7 mouse cellular contexts compared by ENCODE assay signal in genomic region chr5:92602691-92603690, GRCm38 (mm10). TPM values are rescaled to one million over a fixed set of nuclear protein-coding genes. Genes with fewer than 3 reads are reported as not detected.
DNase-seq lines count a peak whose midpoint lies in the region; ATAC-seq and TF ChIP-seq lines count a peak whose summit lies in the region.

Gene Stbd1 (plus strand): TSS chr5:92603041.

- no peaks in the 10 kb centered on the region for H3K36me3 ChIP-seq in ES-E14 (ENCODE audit: control insufficient read depth, insufficient read depth, low read length, poor library complexity, severe bottlenecking)
- no peaks in the 10 kb centered on the region for H3K36me3 ChIP-seq in forebrain, postnatal 0 days (ENCODE audit: insufficient read depth)
- no peaks in the 10 kb centered on the region for H3K36me3 ChIP-seq in hindbrain, embryonic 12.5 days
- no peaks in the 10 kb centered on the region for H3K36me3 ChIP-seq in limb, embryonic 12.5 days
- H3K36me3 ChIP-seq in midbrain, embryonic 12.5 days: no peaks in the 10 kb centered on the region

- no peak for TF ChIP-seq CTCF in forebrain, postnatal 0 days (IDR thresholded peaks at IDR 0.05; ENCODE audit: low read depth)

- DNase-seq in ES-E14 (ENCODE audit: low read depth, low spot score): peak; percentile 56
- DNase-seq in adrenal gland, postnatal 25 days: peak; percentile 85
- DNase-seq in forebrain, postnatal 0 days: peak; percentile 50
- peak; percentile 40 to 53 for DNase-seq in spleen, adult 18-20 months

- no peaks in the 10 kb centered on the region for H3K9me3 ChIP-seq in ES-E14 (ENCODE audit: control insufficient read depth, insufficient read depth, low read depth, low read length)
- no peaks in the 10 kb centered on the region for H3K9me3 ChIP-seq in forebrain, postnatal 0 days (ENCODE audit: low read length)
- no peaks in the 10 kb centered on the region for H3K9me3 ChIP-seq in hindbrain, embryonic 12.5 days (replicated peaks)
- H3K9me3 ChIP-seq in limb, embryonic 12.5 days: no peaks in the 10 kb centered on the region
- no peaks in the 10 kb centered on the region for H3K9me3 ChIP-seq in midbrain, embryonic 12.5 days

- 1% methylated on average over 68 of the region's 69 CpGs for WGBS in forebrain, postnatal 0 days
- WGBS in hindbrain, embryonic 12.5 days: under 1% methylated on average over 63 of the region's 69 CpGs
- WGBS in limb, embryonic 12.5 days: under 1% methylated on average over 67 of the region's 69 CpGs
- WGBS in midbrain, embryonic 12.5 days: under 1% methylated on average over 66 of the region's 69 CpGs

- no peak within 1 kb of the TSS for H3K27ac ChIP-seq in ES-E14 (ENCODE audit: insufficient read depth, low read depth, low read length, poor library complexity, severe bottlenecking)
- no peak within 1 kb of the TSS for H3K27ac ChIP-seq in forebrain, postnatal 0 days (ENCODE audit: low read depth, low read length)
- H3K27ac ChIP-seq in hindbrain, embryonic 12.5 days: no peak within 1 kb of the TSS
- peak within 1 kb of the TSS; percentile 37; the same call in 1 of the 2 replicates for H3K27ac ChIP-seq in limb, embryonic 12.5 days
- H3K27ac ChIP-seq in midbrain, embryonic 12.5 days (replicated peaks): no peak within 1 kb of the TSS

- peak within 1 kb of the TSS; percentile 91 to 93 for H3K4me3 ChIP-seq in ES-E14 (ENCODE audit: insufficient read depth in 1 of 2, low read depth in 1 of 2, low read length in 2 of 2, poor library complexity in 1 of 2, severe bottlenecking in 1 of 2)
- H3K4me3 ChIP-seq in forebrain, postnatal 0 days (ENCODE audit: low read depth, low read length): peak within 1 kb of the TSS; percentile 49
- H3K4me3 ChIP-seq in hindbrain, embryonic 12.5 days: peak within 1 kb of the TSS; percentile 65
- H3K4me3 ChIP-seq in limb, embryonic 12.5 days (replicated peaks): peak within 1 kb of the TSS; percentile 66
- H3K4me3 ChIP-seq in midbrain, embryonic 12.5 days: peak within 1 kb of the TSS; percentile 64

- peak; percentile 76 for ATAC-seq in forebrain, postnatal 0 days
- peak; percentile 94 for ATAC-seq in hindbrain, embryonic 12.5 days (ENCODE audit: low FRiP score)
- ATAC-seq in limb, embryonic 12.5 days (ENCODE audit: insufficient number of reproducible peaks, insufficient read depth, low FRiP score, low TSS enrichment, low read depth): peak; percentile 91
- ATAC-seq in midbrain, embryonic 12.5 days (ENCODE audit: low FRiP score, low read depth): peak; percentile 93

- peak within 1 kb of the TSS; percentile 85 for H3K9ac ChIP-seq in ES-E14 (ENCODE audit: insufficient read depth, low read depth, low read length, poor library complexity, severe bottlenecking)
- peak within 1 kb of the TSS; percentile 53 for H3K9ac ChIP-seq in forebrain, postnatal 0 days
- H3K9ac ChIP-seq in hindbrain, embryonic 12.5 days: peak within 1 kb of the TSS; percentile 67
- H3K9ac ChIP-seq in limb, embryonic 12.5 days (replicated peaks): peak within 1 kb of the TSS; percentile 73
- H3K9ac ChIP-seq in midbrain, embryonic 12.5 days (replicated peaks): peak within 1 kb of the TSS; percentile 61

- peak within 1 kb of the TSS; percentile 97 for H3K4me2 ChIP-seq in forebrain, postnatal 0 days (ENCODE audit: low read depth)
- H3K4me2 ChIP-seq in hindbrain, embryonic 12.5 days (replicated peaks): peak within 1 kb of the TSS; percentile 97
- H3K4me2 ChIP-seq in limb, embryonic 12.5 days: peak within 1 kb of the TSS; percentile 89
- peak within 1 kb of the TSS; percentile 91 for H3K4me2 ChIP-seq in midbrain, embryonic 12.5 days (replicated peaks)

- in situ Hi-C loops in ES-E14 (cut with MboI; ENCODE audit: low sequenced_read_pairs in 2 of 2, unreplicated experiment in 2 of 2): no loop called here

- no peaks in the 10 kb centered on the region for H3K27me3 ChIP-seq in forebrain, postnatal 0 days (ENCODE audit: insufficient read depth, low read length)
- peaks cover 19% of the 10 kb centered on the region for H3K27me3 ChIP-seq in hindbrain, embryonic 12.5 days
- peaks cover 7% of the 10 kb centered on the region; the same call in 1 of the 2 replicates for H3K27me3 ChIP-seq in limb, embryonic 12.5 days
- peaks cover 31% of the 10 kb centered on the region for H3K27me3 ChIP-seq in midbrain, embryonic 12.5 days

- H3K4me1 ChIP-seq in ES-E14 (ENCODE audit: control insufficient read depth in 2 of 2, insufficient read depth in 2 of 2, low read length in 2 of 2, poor library complexity in 1 of 2): no peaks in the 10 kb centered on the region
- 0 out of 2 replicates have a peak, but pooled peaks cover 3% of the 10 kb centered on the region for H3K4me1 ChIP-seq in forebrain, postnatal 0 days (ENCODE audit: insufficient read depth)
- H3K4me1 ChIP-seq in hindbrain, embryonic 12.5 days: peaks cover 7% of the 10 kb centered on the region
- peaks cover 11% of the 10 kb centered on the region; the same call in 1 of the 2 replicates for H3K4me1 ChIP-seq in limb, embryonic 12.5 days (replicated peaks)
- peaks cover 6% of the 10 kb centered on the region; the same call in 1 of the 2 replicates for H3K4me1 ChIP-seq in midbrain, embryonic 12.5 days

TF ChIP-seq in ES-E14, 5 proteins besides CTCF, POLR2A, EP300 and RAD21:
- TF ChIP-seq ZNF384 (IDR thresholded peaks at IDR 0.05; ENCODE audit: low read depth, low read length): no peak
- TF ChIP-seq HCFC1 (IDR thresholded peaks at IDR 0.05; ENCODE audit: borderline replicate concordance, insufficient read depth, low read length): no peak
- TF ChIP-seq ZC3H11A (IDR thresholded peaks at IDR 0.05; ENCODE audit: borderline replicate concordance, low read depth, low read length): no peak
- no peak for TF ChIP-seq CHD2 (IDR thresholded peaks at IDR 0.05; ENCODE audit: low read depth, low read length)
- TF ChIP-seq MAFK (IDR thresholded peaks at IDR 0.05; ENCODE audit: insufficient read depth, low read depth, low read length): no peak

RNA-seq across cellular contexts. Expression of gene Stbd1, which starts in this region (rescaled TPM):
- 3.0 and 4.1 TPM in 2 replicates for total RNA-seq in ES-E14 (2012; rRNA removed)
- 4.9 and 5.4 TPM in 2 replicates for total RNA-seq in adrenal gland, postnatal 25 days (2021)
- total RNA-seq in forebrain, postnatal 0 days (2014; rRNA removed): 2.0 and 3.5 TPM in 2 replicates
- 3.5 and 3.6 TPM in 2 replicates for polyA plus RNA-seq in forebrain, postnatal 0 days (2015; fragmentation: Nextera tagmentation; extraction: Ambion mirVana)
- polyA plus RNA-seq in hindbrain, embryonic 12.5 days (2016; fragmentation: Nextera tagmentation; extraction: Ambion mirVana): 9.2 and 11.1 TPM in 2 replicates
- 11.6 TPM in 2 replicates for polyA plus RNA-seq in limb, embryonic 12.5 days (2016; fragmentation: Nextera tagmentation; extraction: Ambion mirVana)
- 5.2 and 6.4 TPM in 2 replicates for polyA plus RNA-seq in midbrain, embryonic 12.5 days (2016; fragmentation: Nextera tagmentation; extraction: Ambion mirVana)
